Mouse (Mus musculus) brown adipose tissue, adult 24 weeks (tissue): ENCODE measurements around the gene Ninj1. TPM values are rescaled to one million over a fixed set of nuclear protein-coding genes. Genes with fewer than 3 reads are reported as not detected.

ENCODE experiments used
- H3K27ac ChIP-seq: fragments of 200-500 bp; replicated peaks from 2 replicates; pipeline ENCODE4 v1.5.1; 2012; ENCODE audit warnings: low read depth, mild to moderate bottlenecking, low read length
- H3K4me1 ChIP-seq: fragments of 200-500 bp; 2 replicates; pipeline ENCODE4 v1.6.1; 2012; ENCODE audit warnings: low read length, mixed read lengths; ENCODE audit not compliant: control insufficient read depth, insufficient read depth, insufficient read length
- H3K4me3 ChIP-seq: fragments of 200-500 bp; 2 replicates; pipeline ENCODE4 v1.5.1; 2012; ENCODE audit warnings: low read depth, mild to moderate bottlenecking, low read length, moderate library complexity; ENCODE audit not compliant: insufficient read depth
- polyA plus RNA-seq: library from polyadenylated mRNA; stranded (reverse); fragments of >200 nt; gene quantifications from 2 replicates; pipeline ENCODE4 v1.2.4, GENCODE M21; 2012; ENCODE audit not compliant: missing spikeins, insufficient read depth, insufficient read length

The Ninj1 gene
- polyA plus RNA-seq, 1 experiment = 90.3 TPM

DNA sequence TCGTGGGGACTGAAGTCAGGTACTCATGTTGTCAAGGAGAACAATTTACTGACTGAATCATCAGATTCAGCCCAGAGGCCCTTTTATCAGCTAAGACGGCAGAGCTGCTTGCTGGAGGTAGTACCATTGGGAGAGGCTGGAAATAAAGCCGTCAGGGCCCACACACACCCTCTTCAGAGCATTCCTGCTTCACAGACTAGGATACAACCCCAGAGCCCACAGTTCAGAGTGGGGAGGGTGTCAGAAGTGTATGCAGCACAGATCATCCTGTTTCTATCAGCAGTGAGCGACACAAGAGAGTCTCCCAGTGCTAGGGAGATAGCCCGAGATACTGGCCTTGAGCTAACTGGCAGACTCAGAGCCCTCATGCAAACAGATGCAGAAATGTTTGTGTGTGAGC, 4.1 kb upstream of the Ninj1 start:
- Histone ChIP-seq H3K4me1 (peaks cover 8% of the 10 kb centered on the region), H3K4me3 (no peak overlapping the region), H3K27ac (no peak overlapping the region)

DNA sequence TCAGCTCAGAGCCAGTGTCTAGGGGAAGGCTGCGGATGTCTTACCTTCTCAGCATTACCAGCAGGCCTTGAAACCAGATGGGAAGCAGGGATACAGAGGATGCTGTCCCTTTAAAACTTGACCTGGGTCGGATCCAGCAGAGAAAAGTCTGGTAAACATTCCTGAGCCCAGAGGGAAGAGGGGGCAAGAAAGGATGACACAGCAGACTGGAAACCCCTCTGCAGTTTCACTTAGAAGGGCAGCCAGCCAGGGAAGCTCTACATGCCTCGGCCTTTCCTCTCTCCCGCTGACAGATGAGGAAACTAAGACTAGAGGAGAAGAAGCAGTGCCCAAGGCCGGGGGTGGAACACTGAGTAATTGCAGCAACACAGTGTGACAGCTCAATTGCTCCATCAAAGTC, 3.6 kb upstream of the Ninj1 start:
- Histone ChIP-seq H3K4me1 (peaks cover 11% of the 10 kb centered on the region), H3K27ac (no peak overlapping the region), H3K4me3 (no peak overlapping the region)

DNA sequence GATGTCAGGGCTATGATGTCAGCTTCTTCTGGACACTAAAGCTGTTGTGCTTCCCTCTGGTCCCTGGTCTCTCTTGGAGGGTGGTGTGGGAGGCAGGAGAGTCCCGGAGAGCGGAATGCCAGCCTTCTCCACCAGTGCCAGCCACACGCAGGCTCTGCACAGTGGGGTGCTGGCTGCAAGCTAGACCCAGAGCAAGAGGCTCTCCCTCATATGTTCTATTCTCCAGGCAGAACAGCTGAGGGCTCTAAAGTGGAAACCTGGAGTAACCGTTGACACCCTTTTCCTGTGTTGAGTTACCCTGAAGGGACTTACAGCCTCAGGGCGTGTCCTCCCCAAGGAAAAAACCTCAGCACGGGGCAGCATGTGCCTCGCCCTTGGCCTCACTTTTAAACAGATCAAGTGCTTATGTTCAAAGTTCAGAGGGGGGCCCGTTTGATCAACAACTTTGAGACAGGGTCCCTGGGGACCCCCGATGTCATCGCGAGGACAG, 442 bp upstream of the Ninj1 start:
- Histone ChIP-seq H3K4me1 (peaks cover 35% of the 10 kb centered on the region), H3K27ac (peak overlapping the region; percentile 81), H3K4me3 (peak overlapping the region; percentile 51)

DNA sequence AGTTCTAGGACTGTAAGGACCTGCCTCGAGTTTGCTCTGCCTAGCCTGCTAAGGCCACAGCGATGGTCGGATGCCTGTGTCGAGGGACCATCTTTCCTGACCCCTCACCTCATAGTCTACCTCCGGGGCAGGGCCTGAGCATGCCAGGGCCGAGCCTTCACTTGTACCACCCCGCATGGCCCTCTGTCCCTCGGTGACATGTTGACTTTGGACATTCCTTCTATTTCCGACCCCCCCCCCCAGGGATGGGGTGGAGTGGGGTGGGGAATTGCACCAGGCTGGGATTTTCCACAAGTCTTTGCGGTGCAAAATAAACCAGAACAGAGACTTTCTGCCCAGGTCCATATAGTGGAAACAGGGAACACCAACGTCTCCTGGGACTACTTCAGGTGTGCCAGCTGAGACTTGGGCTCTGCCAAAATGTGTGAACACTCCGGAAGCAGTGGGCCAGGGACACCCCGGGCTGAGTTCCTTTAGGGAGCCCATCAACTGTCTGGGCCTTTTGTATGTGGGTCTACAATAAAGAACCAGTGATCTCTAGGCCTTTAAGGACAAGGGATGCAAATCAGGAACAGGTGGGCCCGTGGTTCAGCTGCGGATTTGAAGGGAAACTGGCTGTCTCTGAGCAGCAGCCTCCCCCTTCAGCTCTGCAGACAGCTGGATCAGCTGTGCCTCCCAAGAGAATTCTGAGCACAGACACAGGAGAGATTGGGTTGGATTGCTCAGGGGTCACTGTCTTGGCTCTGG, 1.1 kb downstream of the Ninj1 start:
- peaks cover 35% of the 10 kb centered on the region for H3K4me1 ChIP-seq
- peak overlapping the region; percentile 90 for H3K4me3 ChIP-seq
- H3K27ac ChIP-seq = peak overlapping the region; percentile 59

DNA sequence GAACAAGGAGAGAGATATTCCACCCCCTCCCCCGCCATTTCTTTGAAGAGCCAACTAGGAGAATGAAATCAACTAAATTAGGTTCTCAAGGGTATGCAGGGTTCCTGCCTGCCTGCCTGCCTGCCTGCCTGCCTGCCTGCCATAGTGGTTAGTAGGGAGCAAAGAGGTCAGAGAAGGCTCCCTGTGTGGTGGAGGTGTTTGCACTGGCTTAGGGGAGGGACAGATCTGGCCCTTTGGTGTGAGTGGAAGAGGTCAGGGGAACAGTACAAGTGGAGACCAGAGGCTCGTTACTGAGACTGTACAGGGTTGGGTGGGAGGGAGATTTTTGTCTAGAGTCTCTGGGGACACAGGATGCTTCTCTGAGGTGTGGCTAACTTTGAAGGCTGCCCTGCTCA, 1.7 kb downstream of the Ninj1 start:
- H3K27ac ChIP-seq = peak overlapping the region; percentile 59
- H3K4me1 ChIP-seq = peaks cover 35% of the 10 kb centered on the region
- peak overlapping the region; percentile 90 for H3K4me3 ChIP-seq

DNA sequence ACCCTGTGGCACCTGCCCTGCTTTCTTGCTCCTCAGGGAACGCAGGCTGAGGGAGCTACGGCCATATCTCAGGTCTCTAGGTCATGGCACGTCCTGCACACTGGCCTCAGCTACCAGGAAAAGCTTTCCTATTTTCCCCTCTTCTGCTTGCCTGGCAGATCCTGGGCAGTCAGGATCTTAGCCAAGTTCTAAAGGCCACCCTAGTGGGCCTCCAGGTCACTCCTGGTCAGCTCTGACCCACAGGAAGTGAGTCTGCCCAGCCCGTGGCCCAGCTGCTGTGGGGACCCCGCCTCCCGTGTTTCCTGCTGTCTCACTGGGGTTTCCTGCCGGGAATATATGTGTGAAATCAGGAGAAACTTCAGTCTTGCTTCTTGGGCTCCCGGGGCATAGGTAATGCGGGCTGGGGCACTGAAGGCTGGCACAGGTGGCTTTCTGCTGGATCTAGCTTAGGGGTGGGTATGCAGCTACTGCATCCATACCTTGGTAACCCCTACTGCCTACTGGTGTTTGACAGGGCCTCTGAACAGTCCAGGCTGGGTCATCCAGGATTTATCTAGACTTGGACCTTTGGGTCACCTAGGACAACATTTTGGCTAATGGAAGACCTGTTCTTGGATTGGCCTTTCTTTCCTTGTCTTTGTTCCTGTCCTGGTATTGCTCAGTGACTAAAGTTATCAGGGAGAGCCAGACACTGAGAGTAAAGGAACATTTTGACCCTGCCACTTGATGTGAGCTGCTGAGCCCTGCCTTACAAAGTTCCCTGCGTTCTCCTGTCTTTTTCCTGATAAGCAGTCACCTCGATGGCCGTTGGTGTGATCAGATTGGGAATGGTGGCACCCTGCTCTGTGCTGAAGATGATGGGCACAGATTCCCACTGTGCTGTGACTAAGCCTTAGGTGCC, 2.9 kb downstream of the Ninj1 start:
- peak overlapping the region; percentile 59 for H3K27ac ChIP-seq
- H3K4me1 ChIP-seq = peaks cover 35% of the 10 kb centered on the region
- peak overlapping the region; percentile 2 for H3K4me3 ChIP-seq

DNA sequence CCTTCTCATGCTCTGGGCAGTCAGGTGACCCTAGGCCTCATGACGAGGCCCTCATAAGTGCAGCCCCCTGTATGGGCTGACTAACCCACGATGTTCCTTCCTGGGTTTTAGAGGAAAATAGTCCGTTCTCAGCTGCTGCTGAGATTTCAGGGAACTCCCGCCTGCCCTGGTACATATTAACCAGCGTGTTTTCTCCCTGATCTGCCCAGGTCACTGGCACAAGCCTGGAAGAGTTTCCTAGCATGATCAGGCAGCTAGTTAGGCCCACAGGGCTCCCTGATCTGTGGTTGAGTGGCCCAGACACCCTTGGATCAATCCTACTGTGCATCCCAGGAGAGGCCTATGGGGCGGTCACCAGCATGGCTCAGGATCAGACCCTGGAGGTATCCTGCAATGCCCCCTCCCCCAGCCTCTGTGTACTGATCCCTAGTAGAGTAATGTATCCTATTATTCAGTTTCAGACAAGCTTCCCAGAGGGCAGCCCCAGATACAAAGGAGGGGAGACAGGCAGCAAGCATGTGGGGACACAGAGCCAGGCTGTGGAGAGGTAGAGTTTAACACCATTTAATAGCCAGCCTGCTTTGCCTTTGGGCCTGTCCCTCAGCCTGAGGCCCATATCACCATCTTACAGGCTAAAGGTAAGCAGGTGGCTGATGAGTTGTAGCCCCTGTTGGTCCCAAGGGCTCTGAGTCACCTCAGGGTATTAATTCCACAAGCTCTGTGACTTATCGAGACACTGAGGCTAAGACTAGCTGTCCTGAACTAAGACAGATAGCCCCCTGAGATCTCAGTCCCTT, 3.8 kb downstream of the Ninj1 start:
- Histone ChIP-seq H3K4me1 (peaks cover 35% of the 10 kb centered on the region), H3K4me3 (no peak overlapping the region), H3K27ac (peak overlapping the region; percentile 59)

DNA sequence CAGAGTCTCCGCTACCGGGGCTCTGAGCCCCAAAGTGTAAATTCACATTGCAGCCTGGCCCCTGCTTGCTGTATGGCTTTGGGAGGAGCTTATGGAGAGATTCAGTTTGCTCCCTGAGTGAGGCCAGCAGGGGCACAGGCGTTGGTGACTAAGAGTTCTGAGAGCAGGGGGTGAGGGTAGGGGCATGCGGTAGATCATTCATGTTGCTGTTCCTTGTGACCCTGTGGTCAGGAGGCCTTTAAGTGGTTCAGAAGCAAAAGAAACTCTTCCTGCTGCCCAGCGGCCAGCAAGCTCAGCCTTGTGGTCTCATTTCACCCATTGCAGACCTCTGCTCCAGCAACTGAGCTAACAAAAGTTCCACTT, 4.4 kb downstream of the Ninj1 start:
- peaks cover 34% of the 10 kb centered on the region for H3K4me1 ChIP-seq
- H3K27ac ChIP-seq = 0 out of 2 replicates have a peak overlapping the region, but pooled peaks have one; percentile 59
- H3K4me3 ChIP-seq = no peak overlapping the region

DNA sequence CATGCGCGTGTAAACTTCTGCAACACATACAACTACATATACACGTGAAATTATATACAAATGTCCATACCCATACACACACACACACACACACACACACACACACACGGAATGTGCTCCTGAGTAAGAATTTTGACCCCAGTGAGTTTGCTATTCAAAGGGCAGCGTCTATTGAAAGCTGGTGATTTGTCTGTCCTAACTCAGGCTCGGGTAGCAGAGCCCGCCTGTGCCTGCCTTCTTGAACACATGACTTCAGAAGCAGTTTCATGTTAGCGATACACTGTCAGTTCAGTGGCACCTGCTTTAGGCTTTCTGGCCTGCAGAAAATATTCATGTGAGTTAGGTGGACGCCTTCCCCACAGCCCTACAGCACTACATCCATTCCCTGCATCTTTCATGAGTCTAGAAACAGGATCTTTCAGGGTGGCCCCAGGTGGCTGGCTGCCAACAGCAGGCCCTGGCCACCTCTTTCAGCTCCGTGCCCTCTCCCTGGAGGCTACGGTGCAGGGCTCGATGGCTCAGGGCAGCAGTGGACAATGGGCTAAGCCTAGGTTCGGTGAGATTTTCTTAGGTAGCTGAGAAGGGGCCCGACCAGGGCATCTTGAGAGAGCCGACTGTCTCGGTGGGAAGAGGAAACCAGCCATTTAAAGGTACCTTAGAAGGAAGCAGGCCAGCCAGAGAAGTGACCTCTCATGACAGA, 5.0 kb downstream of the Ninj1 start:
- H3K4me3 ChIP-seq = no peak overlapping the region
- no peak overlapping the region for H3K27ac ChIP-seq
- peaks cover 31% of the 10 kb centered on the region for H3K4me1 ChIP-seq

DNA sequence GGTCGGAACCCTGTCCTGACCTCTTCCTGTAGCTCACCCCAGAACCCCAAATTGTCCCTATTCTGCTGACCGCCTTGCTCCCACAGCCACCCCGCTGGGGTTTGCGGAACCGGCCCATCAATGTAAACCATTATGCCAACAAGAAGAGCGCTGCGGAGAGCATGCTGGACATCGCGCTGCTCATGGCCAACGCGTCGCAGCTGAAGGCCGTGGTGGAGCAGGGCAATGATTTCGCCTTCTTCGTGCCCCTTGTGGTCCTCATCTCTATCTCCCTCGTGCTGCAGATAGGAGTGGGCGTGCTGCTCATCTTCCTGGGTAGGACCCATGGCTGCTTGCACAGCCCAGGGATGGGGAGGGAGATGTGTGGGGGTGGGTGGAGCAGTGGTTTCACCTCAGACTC, 6.4 kb downstream of the Ninj1 start:
- H3K27ac ChIP-seq = no peak overlapping the region
- peaks cover 28% of the 10 kb centered on the region for H3K4me1 ChIP-seq

DNA sequence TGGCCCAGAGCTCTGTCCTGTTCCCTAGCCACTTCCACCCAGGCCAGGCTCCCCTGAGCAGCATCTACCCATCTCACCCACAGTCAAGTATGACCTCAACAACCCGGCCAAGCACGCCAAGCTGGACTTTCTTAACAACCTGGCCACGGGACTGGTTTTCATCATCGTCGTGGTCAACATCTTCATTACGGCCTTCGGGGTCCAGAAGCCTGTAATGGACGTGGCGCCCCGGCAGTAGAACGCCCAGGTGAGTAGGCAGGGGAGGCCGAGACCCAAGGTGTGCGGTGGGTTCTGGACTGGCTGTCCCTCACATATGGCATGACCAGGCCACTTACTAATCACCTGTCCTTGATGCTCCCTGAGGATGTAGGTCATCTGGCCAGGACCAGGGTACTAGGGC, 7.5 kb downstream of the Ninj1 start:
- H3K4me3 ChIP-seq = no peak overlapping the region
- peaks cover 17% of the 10 kb centered on the region for H3K4me1 ChIP-seq
- H3K27ac ChIP-seq = no peak overlapping the region

More for the DNA sequence above, 6.4 kb downstream of the Ninj1 start:
- no peak overlapping the region for H3K4me3 ChIP-seq

DNA sequence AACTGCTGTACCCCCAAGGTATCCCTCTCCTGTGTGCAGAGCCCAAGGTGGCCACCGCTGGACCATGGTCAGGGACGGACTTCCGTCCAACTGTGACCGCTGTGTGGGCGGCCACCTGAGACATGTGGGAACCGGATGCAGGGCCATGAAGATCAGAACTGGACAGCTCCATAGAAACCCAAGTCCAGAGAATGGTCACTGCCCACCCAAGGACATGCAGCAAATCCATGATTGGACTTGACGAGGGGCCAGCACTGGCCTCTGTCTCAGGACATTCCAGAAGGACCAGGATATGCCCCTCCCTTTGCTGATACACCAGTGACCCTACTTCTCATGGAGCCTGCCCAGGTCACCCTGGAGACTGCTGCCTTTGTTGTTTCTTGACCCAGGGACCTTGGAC, 8.4 kb downstream of the Ninj1 start:
- H3K4me1 ChIP-seq = peaks cover 9% of the 10 kb centered on the region
- H3K4me3 ChIP-seq = no peak overlapping the region
- peak overlapping the region; percentile 10 for H3K27ac ChIP-seq

DNA sequence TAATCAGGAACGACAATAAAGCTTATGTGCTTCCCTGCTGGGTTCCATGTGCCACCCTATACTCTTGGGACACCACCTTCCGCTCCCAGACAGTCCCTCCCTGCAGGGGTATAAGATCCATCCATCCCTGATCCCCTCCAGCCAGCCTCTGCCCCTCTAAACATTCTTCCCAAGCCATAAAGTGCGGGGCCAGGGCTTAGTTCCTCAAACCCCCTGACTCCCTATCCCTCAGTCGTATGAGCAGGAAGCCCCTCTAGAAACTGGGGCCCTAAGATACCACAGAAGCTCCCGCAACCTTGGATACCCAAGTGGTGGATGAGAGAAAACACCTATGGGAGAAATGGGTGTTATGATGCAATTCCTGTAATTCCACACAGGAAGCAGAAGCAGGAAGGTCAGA, 8.9 kb downstream of the Ninj1 start:
- H3K27ac ChIP-seq = peak overlapping the region; percentile 10
- H3K4me1 ChIP-seq = peaks cover 5% of the 10 kb centered on the region
- H3K4me3 ChIP-seq = no peak overlapping the region

DNA sequence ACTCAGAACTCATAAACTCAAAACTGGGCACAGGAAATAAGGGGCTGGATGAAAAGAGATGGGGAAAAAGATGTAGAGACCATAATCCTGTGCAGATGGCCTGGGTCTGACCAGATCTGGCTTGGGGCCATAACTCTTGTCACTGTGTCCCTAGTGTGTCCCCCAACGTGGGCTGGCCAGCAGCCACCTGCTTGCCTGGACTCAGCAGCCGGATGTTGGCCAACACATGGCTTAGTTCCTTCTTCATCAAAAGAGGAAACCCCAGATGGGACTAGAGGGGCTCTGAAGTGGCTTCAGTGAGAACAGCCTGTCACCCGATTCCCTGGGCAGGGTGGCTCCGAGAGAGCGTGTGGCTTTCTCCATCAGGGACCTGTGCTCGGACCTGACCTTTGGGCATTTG, 9.5 kb downstream of the Ninj1 start:
- H3K27ac ChIP-seq = peak overlapping the region; percentile 10
- peaks cover 5% of the 10 kb centered on the region for H3K4me1 ChIP-seq
- no peak overlapping the region for H3K4me3 ChIP-seq
